17 mouse cellular contexts compared by ENCODE assay signal in genomic region chr2:131379541-131379940, GRCm38 (mm10). TPM values are rescaled to one million over a fixed set of nuclear protein-coding genes. Genes with fewer than 3 reads are reported as not detected.
DNase-seq lines count a peak whose midpoint lies in the region; TF ChIP-seq lines count a peak whose summit lies in the region.
"Had no signal": no experiment of that assay in that cellular context is flagged by ENCODE, and none has a peak within 500 bp of the region (broad histone marks: within the 10 kb centered on the region; RNA-seq: fewer than 3 reads in every experiment).

No protein-coding gene starts in this region.

- no peak for TF ChIP-seq CTCF in left cerebral cortex, adult 2 months (IDR thresholded peaks at IDR 0.05)
- no peak for TF ChIP-seq CTCF in lung, adult 2 months (IDR thresholded peaks at IDR 0.05; ENCODE audit: insufficient read depth, low read length)

- intact Hi-C loops in heart, postnatal 36 days (cut with DNase I): no loop called here
- intact Hi-C loops in left cerebral cortex, adult 2 months (cut with DNase I): loop anchor here (10.0 kb wide), 1 partner anchor 985 kb away; no protein-coding TSS in a partner anchor

- peak; percentile 62 for DNase-seq in heart, adult 11 months
- no peak for DNase-seq in heart, postnatal 36 days
- no peak for DNase-seq in left cerebral cortex, adult 2 months (ENCODE audit: extremely low spot score in 1 of 2, low spot score in 2 of 2)
- no peak for DNase-seq in left cerebral cortex, adult 18-20 months (ENCODE audit: low spot score in 2 of 2)
- peak; percentile 73 for DNase-seq in Muller cell, postnatal 12 days (ENCODE audit: inconsistent ontology term)
- DNase-seq in lung, adult 2 months: no peak
- DNase-seq: adrenal gland, adult 2 months; adrenal gland, adult 8-10 months; adrenal gland, postnatal 10 days; adrenal gland, postnatal 14 days; adrenal gland, postnatal 25 days; adrenal gland, postnatal 36 days; B cell, adult 2 months; cerebellum, adult 11 months; cerebellum, adult 11-12 months; cerebellum, adult 18-20 months; cerebellum, adult 2 months had no signal

- peak overlapping the region; percentile 42 for H3K27ac ChIP-seq in left cerebral cortex, adult 2 months

- no peaks in the 10 kb centered on the region for H3K4me1 ChIP-seq in lung, adult 2 months (ENCODE audit: control insufficient read depth, insufficient read depth, low read length)

- no peak for TF ChIP-seq POLR2A in lung, adult 2 months (IDR thresholded peaks at IDR 0.05; ENCODE audit: borderline replicate concordance, extremely low read depth, low read depth, low read length)

- WGBS in lung, adult 2 months: 65% methylated on average over 3 of the region's 3 CpGs

- no peak overlapping the region for H3K4me3 ChIP-seq in left cerebral cortex, adult 2 months
- H3K4me3 ChIP-seq in lung, adult 2 months (replicated peaks; ENCODE audit: extremely low read depth, low read depth, low read length): no peak overlapping the region

RNA-seq across cellular contexts. Expression of gene Rnf24, which starts 26.8 kb away (rescaled TPM):
- 1 to 10 TPM; 2.9 to 3.2 TPM for total RNA-seq in heart, postnatal 36 days (2021)
- total RNA-seq in left cerebral cortex, adult 2 months (2021): 10 to 100 TPM; 39.8 to 41.4 TPM
- 10 to 100 TPM; 40.7 to 41.8 TPM for total RNA-seq in left cerebral cortex, adult 18-20 months (2021)
- 2.1 and 3.6 TPM in 2 replicates for polyA plus RNA-seq in lung, adult 2 months (2012; rRNA removed)

Comparison
In these comparisons a context has a peak if more than half of its experiments do, and no peak if none do; other contexts are left out.
1. DNase-seq: peak in heart, adult 11 months (single experiment) and Muller cell, postnatal 12 days (single experiment); none in heart, postnatal 36 days (0 of 2), left cerebral cortex, adult 2 months (0 of 2), left cerebral cortex, adult 18-20 months (0 of 2) and lung, adult 2 months (single experiment).
2. RNA of gene Rnf24, which starts 26.8 kb away (total RNA-seq): 40.7 to 41.8 TPM in left cerebral cortex, adult 18-20 months and 39.8 to 41.4 TPM in left cerebral cortex, adult 2 months; 2.9 to 3.2 TPM in heart, postnatal 36 days; every median in the first group is over 4 times any median in the second.